Mouse (Mus musculus): ENCODE results near the gene Dock9. TPM values are rescaled to one million over a fixed set of nuclear protein-coding genes. Genes with fewer than 3 reads are reported as not detected.

The Dock9 gene
- total and polyA plus RNA-seq, 3 experiments: 9.3 to 12.2 (median 10.3) TPM

DNA sequence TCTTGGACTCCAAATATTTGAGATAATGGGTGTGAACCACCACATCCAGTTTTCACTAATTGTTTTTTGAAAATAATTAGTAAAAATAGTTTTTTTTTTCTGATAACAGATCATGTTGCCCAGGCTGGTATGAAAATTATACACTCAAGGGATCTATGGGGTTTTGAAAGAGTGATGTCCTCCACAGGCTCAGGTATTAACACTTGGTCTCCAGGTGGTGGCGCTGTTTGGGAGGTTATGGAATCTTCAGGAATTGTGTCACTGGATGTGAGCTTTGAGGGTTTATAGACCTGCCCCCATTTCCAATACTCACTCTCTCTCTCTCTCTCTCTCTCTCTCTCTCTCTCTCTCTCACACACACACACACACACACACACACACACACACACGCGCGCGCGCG is 177.5 kb downstream of the Dock9 start:
- no peak overlapping the region for H3K9ac ChIP-seq (ENCODE audit: insufficient read depth, low read depth)
- no peak overlapping the region for H3K27ac ChIP-seq (ENCODE audit: insufficient read depth, low read depth)
- no peak overlapping the region for H3K4me3 ChIP-seq (replicated peaks in 1 of 3; ENCODE audit: low read depth in 2 of 3, low read length in 2 of 3, poor library complexity in 1 of 3)
- dilution Hi-C loops (cut with MboI; ENCODE audit: extremely low pct_ligation_motif_present, extremely low pct_unique_long_range_greater_than_20kb, low sequenced_read_pairs) (no loop called here), in situ Hi-C loops (cut with MboI; ENCODE audit: low pct_ligation_motif_present, low pct_unique_long_range_greater_than_20kb, low sequenced_read_pairs) (no loop called here)
- H3K36me3 ChIP-seq (replicated peaks in 1 of 2; ENCODE audit: control insufficient read depth in 1 of 2, insufficient read depth in 1 of 2, low read length in 1 of 2): peaks cover 18 to 57% of the 10 kb centered on the region in 2 experiments
- H3K79me2 ChIP-seq (replicated peaks; ENCODE audit: control insufficient read depth, extremely low read depth, insufficient read depth, poor library complexity, severe bottlenecking): no peaks in the 10 kb centered on the region
- DNase-seq (ENCODE audit: extremely low read depth): no peak
- H3K9me3 ChIP-seq (replicated peaks; ENCODE audit: low read length): no peaks in the 10 kb centered on the region
- no peaks in the 10 kb centered on the region for H3K27me3 ChIP-seq (replicated peaks)
- no peak overlapping the region for H3K4me2 ChIP-seq (ENCODE audit: insufficient read depth, low read depth, poor library complexity, severe bottlenecking)
- TF ChIP-seq EP300 (IDR thresholded peaks at IDR 0.05; ENCODE audit: low read length): no peak
- peak in 1 of 2 experiments; percentile 28; a peak in 2 of 4 replicates for TF ChIP-seq CTCF (conservative IDR thresholded peaks at IDR 0.05 in 1 of 2, IDR thresholded peaks at IDR 0.05 in 1 of 2; ENCODE audit: low read depth in 2 of 2, low read length in 2 of 2)
- no peak for TF ChIP-seq MAZ (IDR thresholded peaks at IDR 0.05; ENCODE audit: low read depth, low read length)
- 0 out of 2 replicates have a peak, but pooled peaks have one; percentile 11 for TF ChIP-seq SMC3 (IDR thresholded peaks at IDR 0.05; ENCODE audit: low read depth, low read length)
- TF ChIP-seq MYC (IDR thresholded peaks at IDR 0.05; ENCODE audit: low read depth, low read length): no peak
- TF ChIP-seq HCFC1 (IDR thresholded peaks at IDR 0.05; ENCODE audit: low read depth, low read length): no peak
- no peak for TF ChIP-seq POLR2A (IDR thresholded peaks at IDR 0.05; ENCODE audit: low read depth, low read length)
- H3K4me1 ChIP-seq (ENCODE audit: control insufficient read depth in 1 of 2, insufficient read depth in 2 of 2): peaks cover 0 to 7% of the 10 kb centered on the region in 2 experiments; a peak in 1 of 4 replicates

DNA sequence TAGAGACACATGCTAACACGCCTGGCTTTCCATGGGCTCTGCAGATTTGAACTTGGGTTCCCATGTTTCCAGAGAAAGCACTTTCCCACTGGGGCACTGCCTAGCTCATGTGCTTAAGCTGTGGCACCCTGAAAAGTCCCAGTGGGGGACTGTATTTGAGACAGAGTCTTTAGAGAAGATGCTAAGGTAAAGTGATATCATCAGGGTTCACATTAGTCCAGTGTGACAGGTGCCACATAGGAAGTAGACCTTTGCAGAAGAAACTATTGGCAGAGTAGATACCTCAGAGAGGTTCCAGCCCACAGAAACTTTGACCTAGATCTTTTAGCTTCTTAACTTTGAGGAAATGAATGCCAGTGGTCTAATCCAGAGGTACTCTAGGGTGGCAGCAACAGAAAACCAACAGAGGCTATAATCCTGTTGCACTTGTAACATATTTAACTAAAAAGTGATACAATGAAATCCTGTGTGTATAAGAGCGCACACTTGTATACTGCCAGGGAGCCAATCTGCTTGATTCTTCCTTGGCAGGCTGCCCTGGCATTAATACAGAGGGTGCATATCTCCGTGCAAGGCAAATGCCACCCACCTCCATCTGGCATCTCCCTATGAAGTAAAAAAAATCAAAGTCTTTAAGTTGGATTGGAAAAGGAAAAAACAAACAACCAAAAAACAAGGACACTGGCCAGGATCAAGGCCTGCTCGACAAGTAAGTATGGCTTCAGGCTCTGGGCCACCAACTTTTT is 179.8 kb downstream of the Dock9 start:
- no peak for DNase-seq (ENCODE audit: extremely low read depth)
- Histone ChIP-seq H3K79me2 (replicated peaks; ENCODE audit: control insufficient read depth, extremely low read depth, insufficient read depth, poor library complexity, severe bottlenecking) (no peaks in the 10 kb centered on the region), H3K9ac (ENCODE audit: insufficient read depth, low read depth) (no peak overlapping the region), H3K9me3 (replicated peaks; ENCODE audit: low read length) (no peaks in the 10 kb centered on the region), H3K4me3 (replicated peaks in 1 of 3; ENCODE audit: low read depth in 2 of 3, low read length in 2 of 3, poor library complexity in 1 of 3) (no peak overlapping the region), H3K4me2 (ENCODE audit: insufficient read depth, low read depth, poor library complexity, severe bottlenecking) (no peak overlapping the region), H3K4me1 (ENCODE audit: control insufficient read depth in 1 of 2, insufficient read depth in 2 of 2) (peaks cover 0 to 19% of the 10 kb centered on the region in 2 experiments; a peak in 2 of 4 replicates), H3K36me3 (replicated peaks in 1 of 2; ENCODE audit: control insufficient read depth in 1 of 2, insufficient read depth in 1 of 2, low read length in 1 of 2) (peaks cover 19 to 44% of the 10 kb centered on the region in 2 experiments), H3K27me3 (replicated peaks) (no peaks in the 10 kb centered on the region), H3K27ac (ENCODE audit: insufficient read depth, low read depth) (no peak overlapping the region)
- dilution Hi-C loops (cut with MboI; ENCODE audit: extremely low pct_ligation_motif_present, extremely low pct_unique_long_range_greater_than_20kb, low sequenced_read_pairs) (no loop called here), in situ Hi-C loops (cut with MboI; ENCODE audit: low pct_ligation_motif_present, low pct_unique_long_range_greater_than_20kb, low sequenced_read_pairs) (no loop called here)
- TF ChIP-seq BHLHE40 (IDR thresholded peaks at IDR 0.05; ENCODE audit: low read depth, low read length) (no peak), CHD1 (IDR thresholded peaks at IDR 0.05; ENCODE audit: low read depth, low read length) (no peak), CTCF (conservative IDR thresholded peaks at IDR 0.05 in 1 of 2, IDR thresholded peaks at IDR 0.05 in 1 of 2; ENCODE audit: low read depth in 2 of 2, low read length in 2 of 2) (no peak), RCOR1 (conservative IDR thresholded peaks at IDR 0.05; ENCODE audit: low read depth, low read length) (no peak), MXI1 (IDR thresholded peaks at IDR 0.05; ENCODE audit: low read depth, low read length) (no peak), ZC3H11A (IDR thresholded peaks at IDR 0.05; ENCODE audit: low read depth, low read length) (no peak), JUN (IDR thresholded peaks at IDR 0.05; ENCODE audit: insufficient read depth, low read depth, low read length) (no peak), TBP (conservative IDR thresholded peaks at IDR 0.05; ENCODE audit: low read depth, low read length) (no peak), KAT2A (IDR thresholded peaks at IDR 0.05; ENCODE audit: insufficient replicate concordance, low read length) (no peak), TCF12 (IDR thresholded peaks at IDR 0.05; ENCODE audit: low read depth, low read length) (no peak), ETS1 (conservative IDR thresholded peaks at IDR 0.05; ENCODE audit: low read depth, low read length) (no peak), MYC (IDR thresholded peaks at IDR 0.05; ENCODE audit: low read depth, low read length) (no peak), SIN3A (IDR thresholded peaks at IDR 0.05; ENCODE audit: low read length) (no peak), EP300 (IDR thresholded peaks at IDR 0.05; ENCODE audit: low read length) (no peak), NRF1 (IDR thresholded peaks at IDR 0.05; ENCODE audit: low read depth, low read length) (no peak)

Data from CH12.LX (cell line).